Mouse (Mus musculus) left cerebral cortex, postnatal 14 days (tissue): ENCODE results near the gene Trim42. TPM values are rescaled to one million over a fixed set of nuclear protein-coding genes. Genes with fewer than 3 reads are reported as not detected.
A peak's percentile ranks its signal among the peaks of the same experiment; 100 is the strongest.

Experiments
- DNase-seq, 2 experiments: peaks; one replicate each; pipeline ENCODE4 v3.0.0; 2021 to 2022; ENCODE audit warnings: low spot score in 2 of 2, mixed read lengths in 1 of 2
- intact Hi-C: fragments of 180-260 bp; cut with DNase I; formaldehyde crosslinking; loops from one replicate; pipeline ENCODE4 v1.15.1; 2025
- long read RNA-seq, 2 experiments: library from polyadenylated mRNA; stranded (forward); transcript quantifications; one replicate each; pipeline ENCODE4 v2.0.0; 2021
- total RNA-seq, 2 experiments: library from RNA; stranded (reverse); gene quantifications; 2 replicates each; pipeline ENCODE4 v1.2.3; 2021

Gene Trim42
- total RNA-seq: not detected
- long read RNA-seq, experiment 1: 0 reads
- long read RNA-seq, experiment 2: 0 reads

DNA sequence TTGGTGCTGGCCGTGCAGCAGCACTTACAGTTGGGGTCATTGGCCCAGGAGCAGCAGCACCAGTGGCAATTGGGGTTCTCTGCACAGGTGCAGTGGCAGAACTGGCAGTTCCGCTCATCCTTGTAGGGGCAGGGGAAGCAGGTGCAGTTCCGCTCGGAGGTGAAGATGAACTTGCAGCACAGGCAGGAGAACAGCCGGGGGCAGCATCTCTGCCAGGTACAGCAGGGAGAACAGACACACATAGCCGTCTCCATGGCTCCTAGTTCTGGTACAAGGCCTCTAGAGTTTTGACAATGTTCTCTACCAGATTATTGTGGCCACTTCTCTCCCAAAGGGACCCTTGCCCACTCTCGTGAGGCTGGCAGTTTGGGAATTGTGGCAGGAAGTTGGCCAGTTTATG lies at the start of gene Trim42:
Gene Trim42 (minus strand): TSS at position 368 of the 400 bp plus-strand sequence.
- DNase-seq: no peak
- intact Hi-C loops: no loop called here

DNA sequence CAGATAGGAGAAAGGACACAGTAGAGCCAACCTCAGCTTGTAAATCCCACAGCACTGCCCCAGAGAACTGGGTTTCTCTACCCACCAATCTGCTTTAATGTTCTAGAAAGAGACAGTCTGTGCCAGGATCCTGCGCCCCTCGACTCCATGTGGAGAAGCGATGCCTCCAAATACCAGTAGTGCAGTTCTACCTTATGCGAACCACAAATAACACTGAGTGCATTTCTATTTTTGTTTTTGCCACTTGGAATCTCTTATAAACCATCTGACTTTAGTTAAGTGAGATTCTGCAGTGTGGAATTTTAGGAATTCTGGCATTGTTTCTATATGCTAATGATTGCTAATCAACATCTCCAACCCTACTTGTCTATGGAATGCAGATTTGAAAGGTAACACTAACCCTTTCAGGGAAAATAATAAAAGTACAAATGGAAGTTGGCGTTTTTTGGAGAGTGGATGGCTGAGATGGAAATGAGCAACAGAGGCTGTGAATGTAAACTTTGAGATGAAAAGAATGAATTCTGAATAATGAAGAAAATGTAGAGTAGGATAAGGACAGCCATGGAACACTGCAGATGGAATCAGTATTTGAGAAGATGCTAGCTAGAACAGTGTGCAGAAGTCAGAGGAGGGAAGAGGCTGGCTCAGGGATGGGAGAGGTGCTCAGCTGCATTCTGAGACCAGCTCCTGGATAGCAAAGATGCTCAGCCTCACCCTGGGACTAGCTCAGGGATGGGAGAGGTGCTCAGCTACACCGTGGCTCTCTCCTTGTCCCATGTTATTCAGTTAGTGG lies 45.3 kb upstream of the Trim42 start:
- DNase-seq: peak in 1 of 2 experiments; percentile 20
- intact Hi-C loops: no loop called here

DNA sequence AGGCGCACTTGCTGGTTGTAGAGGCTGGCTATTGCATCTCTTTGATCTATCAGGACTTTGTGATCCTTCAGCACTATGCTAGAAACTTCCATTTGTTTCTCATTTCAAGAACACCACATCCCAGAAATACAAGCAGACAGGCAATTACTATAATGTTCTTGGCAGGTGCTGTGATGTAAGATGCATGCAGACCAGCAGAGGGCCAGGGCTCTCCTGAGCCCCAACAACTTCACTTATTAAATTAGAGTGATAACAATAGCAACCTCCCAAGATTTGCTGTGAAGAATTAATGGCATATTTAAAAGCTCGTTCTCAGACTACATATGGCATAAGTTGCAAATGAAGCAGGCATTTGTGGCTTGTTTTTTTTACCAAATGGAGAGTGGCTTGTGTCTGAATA lies 38.4 kb upstream of the Trim42 start:
- DNase-seq: no peak
- intact Hi-C loops: no loop called here

DNA sequence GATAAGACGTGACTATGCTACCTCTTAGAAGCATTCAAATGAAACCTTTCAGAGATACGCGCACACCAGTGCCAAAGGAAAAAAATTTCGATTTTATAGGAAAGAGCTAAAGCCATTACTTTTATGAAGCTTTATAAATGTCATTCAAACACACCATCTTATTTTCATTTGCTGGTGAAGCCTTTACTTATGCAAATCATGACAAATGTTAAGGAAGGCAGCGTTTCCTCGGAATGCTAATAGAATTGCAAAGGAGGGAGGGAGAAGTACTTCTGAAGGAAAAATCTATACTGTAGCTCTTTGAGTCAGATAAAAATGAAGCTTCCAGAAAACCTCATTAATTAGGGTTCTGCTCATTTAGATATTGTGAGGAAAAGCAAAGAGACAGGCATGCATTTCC lies 13.3 kb downstream of the Trim42 start:
- intact Hi-C loops: no loop called here
- DNase-seq: no peak

DNA sequence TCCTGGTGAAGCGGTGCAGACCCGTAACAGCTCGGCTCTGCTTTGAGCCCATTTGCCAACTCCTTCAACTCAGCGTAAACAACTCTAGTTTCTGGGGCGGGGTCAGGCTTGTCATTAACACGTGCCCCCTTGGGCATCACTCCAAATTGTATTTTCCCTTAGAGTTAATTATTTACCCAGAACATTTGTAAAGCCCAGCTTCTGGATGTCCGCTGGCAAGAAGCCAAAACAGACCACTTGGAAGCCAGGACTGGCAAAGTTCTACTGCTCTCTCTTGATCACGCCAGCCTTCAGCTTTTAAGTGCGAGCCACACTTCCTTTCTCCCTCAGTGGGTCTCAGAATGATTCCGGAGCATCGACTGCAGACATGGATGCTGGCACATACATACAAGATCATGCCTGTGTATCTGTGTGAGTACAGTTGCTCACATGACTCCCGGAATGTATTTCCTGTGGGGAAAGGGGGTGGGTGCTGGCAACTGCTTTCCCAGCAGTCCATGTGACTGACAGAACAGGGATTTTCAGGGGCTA lies 24.9 kb downstream of the Trim42 start:
- intact Hi-C loops: no loop called here
- DNase-seq: peak; percentile 30

DNA sequence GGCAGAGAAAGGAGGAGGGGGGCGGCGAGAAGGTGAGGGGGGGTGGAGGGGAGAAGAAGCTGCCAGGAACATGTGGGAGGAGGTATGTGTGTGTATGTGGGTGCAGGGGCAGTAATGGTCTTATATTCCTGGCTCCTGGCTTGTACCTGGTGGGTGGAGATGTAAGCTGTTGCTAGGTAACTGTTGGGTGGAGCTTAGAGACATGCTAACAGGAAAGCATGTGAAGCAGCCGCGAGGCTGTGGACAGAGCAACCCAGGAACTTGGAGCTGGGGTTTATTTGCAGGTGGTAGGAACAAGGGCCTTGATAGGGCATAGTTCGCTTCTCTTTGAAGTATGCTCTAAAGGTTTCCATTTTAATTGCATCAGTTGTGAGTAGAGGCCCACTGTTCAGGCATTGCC lies 28.0 kb downstream of the Trim42 start:
- peak in 1 of 2 experiments; percentile 33 for DNase-seq

DNA sequence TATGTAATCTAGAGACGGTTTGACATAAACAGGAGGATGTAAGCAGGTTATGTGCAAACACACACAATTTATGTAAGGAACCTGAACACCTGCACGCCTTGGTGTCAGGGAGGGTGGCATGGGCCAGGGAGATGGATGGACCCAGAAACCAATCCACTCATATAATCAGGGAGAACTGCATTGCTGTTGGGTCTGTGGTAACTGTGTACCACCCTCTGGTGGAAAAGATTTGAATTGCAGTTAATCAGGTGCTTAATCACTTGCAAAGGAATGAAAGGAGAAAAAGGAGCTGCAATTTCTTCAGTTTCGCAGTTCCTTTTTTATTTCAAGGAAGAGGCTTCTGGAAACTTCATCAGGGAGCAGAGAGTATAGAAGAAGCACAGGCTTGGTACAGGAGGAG lies 46.9 kb downstream of the Trim42 start:
- DNase-seq: peak; percentile 47 to 62

More for the DNA sequence above, 28.0 kb downstream of the Trim42 start:
- intact Hi-C loops: loop anchor here (2.0 kb wide), 1 partner anchor 17 kb away; no protein-coding TSS in a partner anchor

DNA sequence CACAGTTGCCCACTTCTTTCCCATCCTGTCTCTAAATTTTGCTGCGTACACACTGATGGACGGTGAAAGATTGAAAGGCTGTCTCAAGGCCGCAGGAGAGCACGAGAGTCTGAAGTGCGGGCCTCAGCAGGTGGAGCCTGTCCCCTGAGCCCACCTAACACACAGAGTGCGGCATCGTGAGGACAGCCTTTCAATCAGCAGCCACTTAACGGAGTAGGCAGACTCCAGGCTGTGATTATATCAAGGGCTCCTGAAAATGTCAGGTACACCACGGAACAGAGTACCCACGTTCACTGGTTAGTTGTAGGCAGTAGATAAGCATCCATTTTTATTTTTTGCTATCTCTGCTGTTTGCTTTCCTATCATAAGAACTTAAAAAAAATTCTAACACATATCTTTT lies 47.6 kb downstream of the Trim42 start:
- no peak for DNase-seq
- intact Hi-C loops: no loop called here

More for the DNA sequence above, 46.9 kb downstream of the Trim42 start:
- intact Hi-C loops: no loop called here

DNA sequence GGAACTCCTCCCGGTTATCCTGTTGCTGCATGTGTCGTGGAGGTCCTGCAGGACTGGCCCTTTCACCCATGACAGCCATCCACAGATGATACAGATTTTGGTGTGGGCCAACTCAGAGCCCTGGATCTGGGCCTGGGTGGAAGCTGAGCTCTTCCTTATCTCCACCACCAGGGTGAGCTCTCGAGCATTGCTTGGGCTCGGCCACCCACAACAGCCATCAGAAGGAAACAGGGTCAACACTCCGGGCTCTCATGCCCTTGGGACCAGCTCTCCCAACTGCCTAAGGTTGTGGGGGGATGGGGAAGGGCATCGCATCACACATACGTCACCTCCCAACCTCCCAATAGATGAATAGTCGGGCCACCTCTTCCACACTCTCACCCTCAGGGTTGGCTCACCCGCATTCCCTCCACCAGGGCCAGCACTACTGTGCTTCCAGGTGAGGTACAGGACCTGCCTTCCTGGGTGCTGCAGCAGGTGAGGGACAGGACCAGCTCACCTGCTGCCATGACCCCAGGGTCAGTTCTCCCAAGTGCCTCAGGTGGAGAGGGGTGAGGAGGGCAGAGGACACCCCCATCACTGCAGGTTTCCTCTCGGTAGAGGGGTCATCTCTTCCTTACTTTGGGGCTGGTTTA lies 54.2 kb downstream of the Trim42 start:
- intact Hi-C loops: no loop called here

DNA sequence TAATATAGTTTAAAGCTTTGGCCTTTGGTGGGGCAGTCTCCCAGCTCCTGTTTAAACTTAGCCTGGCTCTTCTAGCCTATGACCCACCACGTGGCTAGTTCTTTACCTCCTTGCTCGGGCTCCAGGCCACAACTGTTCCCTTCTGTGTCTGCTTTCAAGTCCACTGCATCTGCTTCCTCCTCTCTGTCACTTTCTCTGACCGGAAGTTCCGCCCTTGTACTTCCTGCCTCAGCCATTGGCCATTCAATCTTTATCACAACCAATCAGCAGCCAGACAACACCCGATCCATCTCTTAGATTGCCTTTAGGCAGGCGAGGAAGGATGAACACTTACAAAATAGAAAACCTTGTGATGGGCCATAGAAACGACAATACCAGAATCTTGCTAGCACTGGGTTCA lies 58.1 kb downstream of the Trim42 start:
- peak in 1 of 2 experiments; percentile 0 for DNase-seq
- intact Hi-C loops: no loop called here

More for the DNA sequence above, 54.2 kb downstream of the Trim42 start:
- peak in 1 of 2 experiments; percentile 2 for DNase-seq

DNA sequence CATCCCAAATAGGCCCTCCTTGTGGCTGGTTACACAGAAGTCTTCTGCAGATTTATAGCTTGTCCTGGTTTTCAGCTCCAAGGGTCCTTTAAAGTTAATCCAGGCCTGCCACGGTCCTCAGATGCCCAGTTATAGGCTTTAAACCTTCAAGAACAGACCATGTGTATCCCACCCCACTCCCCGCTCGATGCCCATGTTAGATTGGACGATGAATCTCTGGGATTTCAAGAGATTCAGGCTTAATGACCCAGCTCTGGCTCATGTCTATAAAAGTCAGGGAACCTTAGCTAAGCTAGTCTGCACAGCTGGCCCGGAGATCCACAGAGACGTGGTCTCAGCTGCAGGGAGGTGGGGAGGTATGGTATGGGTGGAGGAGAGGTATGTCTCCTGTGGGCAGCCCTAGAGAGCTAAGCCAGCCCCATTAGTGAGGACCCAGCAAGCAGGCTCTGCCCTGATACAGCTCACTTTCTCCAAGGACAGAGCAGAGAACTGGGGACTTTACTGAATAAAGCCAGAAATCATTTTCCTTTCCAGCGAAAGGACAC lies 60.2 kb downstream of the Trim42 start:
- no peak for DNase-seq
- intact Hi-C loops: no loop called here

DNA sequence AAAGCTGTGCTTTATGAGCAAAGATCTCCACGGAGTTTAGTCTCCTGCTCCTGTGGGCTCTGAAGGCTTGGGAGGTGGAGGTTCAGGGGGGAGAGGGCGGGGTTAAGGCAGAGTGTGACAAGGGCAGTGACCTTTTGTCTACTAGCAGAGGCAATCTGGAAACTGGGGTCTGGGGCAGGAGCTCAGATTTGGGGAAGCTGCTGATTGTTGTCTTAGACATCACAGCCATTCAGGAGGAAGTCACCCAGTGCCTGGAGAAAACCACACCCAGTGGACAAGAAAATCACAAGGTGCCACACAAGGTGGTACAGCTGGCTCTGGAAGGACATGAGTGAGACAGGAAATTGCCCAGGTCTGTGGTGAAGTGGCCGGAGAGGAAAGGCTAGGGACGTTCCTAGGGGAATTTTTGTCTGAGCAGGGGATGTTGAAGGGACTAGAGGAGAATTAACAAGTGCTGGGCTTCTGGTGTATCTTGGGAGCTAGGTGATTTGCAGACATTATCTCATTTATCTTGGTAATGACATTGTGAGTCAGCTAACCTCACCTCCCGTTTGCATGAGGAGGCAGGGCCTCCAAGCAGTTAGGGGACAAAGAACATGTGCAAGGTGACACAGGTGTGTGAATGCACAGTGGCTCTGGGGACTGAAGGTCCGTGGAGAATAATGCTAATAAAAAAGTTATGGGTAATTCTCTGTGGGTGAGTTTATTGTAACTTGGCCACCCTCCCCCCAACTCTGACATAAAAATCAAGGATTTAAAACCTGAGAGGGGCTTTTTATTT lies 61.9 kb downstream of the Trim42 start:
- DNase-seq: no peak
- intact Hi-C loops: no loop called here
